Mouse (Mus musculus) cerebral cortex, adult 2 months (tissue): Measurements from ENCODE around the gene Ntrk1.

Experiments
- WGBS: fragments of 180-500 bp; shearing (Covaris S2); methylation state at CpG from one replicate; pipeline ENCODE4 v1.1.7; 2018; 5-methylcytosine and 5-hydroxymethylcytosine counted together

The Ntrk1 gene

GRCm38 (mm10) chr3:87785156-87785555, 9.8 kb downstream of the Ntrk1 start:
- WGBS: 91% methylated on average over 5 of the region's 5 CpGs

DNA sequence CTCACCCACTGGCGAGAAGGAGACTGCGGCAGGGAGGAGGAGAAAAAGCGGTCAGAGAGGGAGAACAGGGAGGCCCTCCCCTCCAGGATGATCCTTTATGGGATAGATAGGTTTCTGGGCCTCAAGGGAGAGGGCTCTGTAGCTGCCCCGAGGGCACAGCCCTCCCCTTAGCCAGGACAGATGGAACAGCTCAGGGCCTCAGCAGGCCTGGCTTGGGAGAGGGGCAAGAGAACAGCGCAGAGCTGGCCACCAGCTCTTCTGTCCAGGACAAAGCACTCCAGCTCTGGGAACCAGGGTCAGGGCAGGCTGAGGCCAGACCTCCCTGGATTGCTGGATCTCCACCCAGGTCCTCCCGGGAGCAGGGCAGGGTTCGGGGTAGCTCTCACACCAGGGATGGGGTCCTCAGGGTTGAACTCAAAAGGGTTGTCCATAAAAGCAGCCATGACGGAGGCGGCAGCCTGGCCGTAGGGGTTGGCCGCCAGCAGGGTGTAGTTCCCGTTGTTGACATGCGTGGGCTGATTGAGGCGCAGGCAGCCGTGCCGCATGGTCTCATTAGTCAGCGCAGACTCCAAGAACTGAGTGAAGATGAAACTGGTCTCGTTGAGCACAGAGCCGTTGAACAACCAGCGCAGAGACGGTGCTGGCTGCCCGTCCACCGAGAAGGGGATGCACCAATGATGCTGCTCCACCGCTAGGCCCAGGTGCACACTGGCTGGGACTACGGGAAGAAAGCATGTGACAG, 11.5 kb downstream of the Ntrk1 start:
- 87% methylated on average over 25 of the region's 25 CpGs for WGBS

DNA sequence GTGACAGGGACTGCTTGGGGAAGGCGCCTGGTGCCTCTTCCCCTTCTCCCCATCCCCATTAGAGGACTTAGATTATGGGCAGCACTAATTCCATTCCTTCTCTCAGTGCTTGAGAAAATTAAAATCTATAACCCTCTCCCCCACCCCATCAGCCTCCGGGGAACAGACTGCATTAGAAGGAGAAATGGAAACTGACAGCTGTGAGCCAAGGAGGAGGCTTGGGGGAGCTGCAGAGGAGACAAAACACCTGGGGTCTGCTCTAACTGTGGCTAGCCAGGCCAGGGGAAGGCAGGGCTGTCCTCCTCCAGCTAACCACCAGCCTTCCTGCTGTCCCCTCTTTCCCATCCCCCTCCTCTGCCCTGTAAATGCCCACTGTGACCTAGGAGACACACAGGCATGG, 15.9 kb downstream of the Ntrk1 start:
- 60% methylated on average over 2 of the region's 2 CpGs for WGBS

- 53% methylated on average over 23 of the region's 23 CpGs for WGBS
Measured at GRCm38 (mm10) chr3:87778283-87778682, 16.7 kb downstream of the Ntrk1 start.

- 72% methylated on average over 6 of the region's 6 CpGs for WGBS
Measured at GRCm38 (mm10) chr3:87771088-87771487, 23.9 kb downstream of the Ntrk1 start.

DNA sequence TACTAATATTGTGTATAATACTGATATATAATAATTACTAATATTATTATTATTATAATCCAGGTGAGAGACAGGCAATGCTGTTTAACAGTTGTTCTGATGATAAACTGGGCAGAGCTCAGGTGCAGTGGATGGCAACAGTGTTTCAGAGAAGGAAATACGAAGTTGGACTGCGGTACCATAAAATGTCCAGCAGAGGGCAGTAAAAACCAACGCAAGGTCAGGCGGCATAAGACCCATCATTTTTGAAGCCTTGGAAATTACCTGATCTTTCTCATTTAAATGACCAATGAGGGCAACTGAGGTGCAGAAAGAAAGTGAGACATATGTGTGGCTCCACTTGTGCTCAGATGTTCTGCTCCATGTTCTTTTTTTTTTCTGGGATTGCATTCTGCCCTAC, 24.7 kb downstream of the Ntrk1 start:
- WGBS: 3% methylated on average over 4 of the region's 4 CpGs

- 86% methylated on average over 8 of the region's 8 CpGs for WGBS
Measured at GRCm38 (mm10) chr3:87769506-87769905, 25.5 kb downstream of the Ntrk1 start.

DNA sequence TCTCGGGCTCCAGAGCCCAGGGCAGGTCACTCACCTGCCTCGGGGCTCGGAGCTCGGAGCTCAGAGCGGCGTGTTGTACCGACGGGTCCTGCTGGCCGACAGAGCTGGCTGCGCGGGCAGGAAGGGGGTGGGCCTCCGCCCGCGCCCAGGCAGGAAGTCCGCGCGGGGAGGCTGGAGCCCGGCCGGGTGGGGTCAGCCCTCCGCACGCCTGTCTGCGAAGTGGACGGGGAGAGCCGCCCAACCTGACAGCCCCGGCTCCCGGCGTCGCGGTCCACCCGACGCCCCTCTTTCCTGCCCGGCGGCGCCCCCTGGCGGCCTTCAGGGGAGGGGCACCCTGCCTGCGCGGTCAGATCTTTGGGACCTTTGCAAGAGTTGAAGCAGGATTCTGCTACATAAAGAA, 26.1 kb downstream of the Ntrk1 start:
- WGBS: 3% methylated on average over 36 of the region's 37 CpGs

DNA sequence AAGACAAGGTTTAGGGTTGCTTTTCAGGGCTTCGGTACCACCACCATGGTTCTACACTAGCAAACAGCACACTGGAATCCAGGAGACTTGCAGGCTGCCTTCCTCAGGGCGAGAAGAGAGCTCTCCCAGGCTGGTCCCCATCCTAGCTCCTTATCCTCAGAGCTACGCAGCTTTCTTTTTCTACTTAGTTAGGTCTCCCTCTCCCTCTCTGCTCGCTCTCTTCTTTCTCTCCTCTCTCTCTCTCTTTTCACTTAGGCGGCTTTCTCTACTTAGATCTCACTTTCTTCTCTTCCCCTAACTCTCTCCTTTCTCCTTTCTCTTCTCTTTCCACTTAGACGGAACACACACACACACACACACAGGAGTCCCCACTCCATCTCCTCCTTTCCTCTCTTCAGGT, 26.5 kb downstream of the Ntrk1 start:
- WGBS: 61% methylated on average over 6 of the region's 6 CpGs

GRCm38 (mm10) chr3:87767764-87768163, 27.2 kb downstream of the Ntrk1 start:
- 83% methylated on average over 8 of the region's 8 CpGs for WGBS

GRCm38 (mm10) chr3:87766284-87766667, 28.7 kb downstream of the Ntrk1 start:
- 81% methylated on average over 3 of the region's 3 CpGs for WGBS

DNA sequence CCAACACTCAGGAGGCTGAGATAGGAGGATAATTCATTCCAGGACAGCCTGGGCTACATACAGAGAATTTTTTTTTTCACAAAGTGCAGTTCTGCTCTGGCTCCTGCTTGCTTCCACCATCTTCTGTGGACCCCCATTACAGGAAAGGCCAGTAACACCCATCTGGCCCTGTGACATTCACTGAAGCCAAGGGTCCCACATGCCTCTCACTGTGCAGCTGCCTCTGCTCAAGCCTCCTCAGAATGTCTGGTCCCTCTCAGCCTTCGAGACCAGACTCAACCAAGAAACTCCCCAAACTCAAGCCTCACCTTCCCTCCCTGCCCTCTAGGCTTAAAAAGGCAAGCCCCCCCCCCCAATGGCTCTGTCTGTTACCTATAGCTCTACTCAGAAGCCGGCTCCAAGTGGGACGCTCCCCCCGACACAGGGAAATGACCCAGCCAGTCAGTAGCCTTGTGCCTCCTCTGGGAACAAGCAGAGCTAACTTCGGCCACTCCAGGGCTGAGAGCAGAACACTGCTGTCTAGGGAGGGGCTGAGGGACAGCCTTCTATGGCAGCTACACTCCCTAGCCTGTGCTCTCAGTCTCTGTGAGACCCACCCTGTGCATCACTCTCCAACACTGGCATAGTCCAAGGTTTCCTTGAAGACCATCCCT, 29.2 kb downstream of the Ntrk1 start:
- WGBS: 74% methylated on average over 5 of the region's 5 CpGs

DNA sequence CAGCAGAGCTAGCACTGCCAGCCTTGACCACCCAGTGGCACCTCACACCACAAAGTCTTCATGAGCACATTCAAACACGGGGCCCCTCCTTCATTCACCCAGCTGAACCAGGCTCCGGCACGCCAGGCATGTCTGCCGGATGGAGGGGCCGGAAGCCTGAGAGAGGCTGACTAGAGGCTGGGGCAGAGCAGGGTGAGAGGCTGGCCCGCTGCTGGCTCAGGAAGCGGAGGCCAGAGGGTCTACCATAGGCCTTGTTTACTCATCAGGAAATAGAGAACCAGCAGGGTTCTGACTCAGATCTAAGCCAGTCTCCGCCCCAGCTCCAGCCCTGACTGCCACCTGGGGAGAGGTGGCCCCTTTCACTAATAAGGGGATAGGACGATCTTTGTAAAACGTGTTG, 29.9 kb downstream of the Ntrk1 start:
- 59% methylated on average over 10 of the region's 10 CpGs for WGBS

- 24% methylated on average over 10 of the region's 10 CpGs for WGBS
Measured at GRCm38 (mm10) chr3:87764506-87764905, 30.5 kb downstream of the Ntrk1 start.

DNA sequence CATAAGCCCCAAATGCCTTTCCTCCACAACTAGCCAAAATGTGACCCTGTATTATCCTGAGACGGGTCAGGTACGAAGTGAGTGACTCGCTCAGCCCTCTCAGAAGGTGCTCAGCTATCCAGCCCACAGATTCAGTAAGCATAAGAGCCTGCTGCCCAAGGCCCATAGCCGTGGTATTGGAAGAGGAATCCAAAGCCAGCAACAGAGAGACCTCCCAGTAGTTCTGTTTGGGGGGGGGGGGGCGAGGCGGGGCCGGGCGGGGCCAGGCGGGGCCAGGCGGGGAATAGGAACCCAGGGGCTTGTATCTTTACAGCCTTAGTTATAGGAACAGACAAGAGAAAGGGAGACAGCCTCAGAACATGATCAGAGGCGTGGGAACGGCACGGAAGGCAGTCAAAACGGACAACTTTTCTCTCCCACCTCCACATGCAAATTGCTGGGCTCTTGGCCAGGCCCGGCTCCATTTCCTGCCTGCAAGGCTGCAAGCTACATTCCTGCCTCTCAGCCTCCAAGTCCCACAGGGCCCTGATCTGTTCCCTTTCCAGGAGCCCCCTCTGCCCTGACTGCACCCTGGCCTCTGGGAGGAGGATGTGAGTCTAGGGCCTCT, 31.2 kb downstream of the Ntrk1 start:
- 20% methylated on average over 15 of the region's 15 CpGs for WGBS

DNA sequence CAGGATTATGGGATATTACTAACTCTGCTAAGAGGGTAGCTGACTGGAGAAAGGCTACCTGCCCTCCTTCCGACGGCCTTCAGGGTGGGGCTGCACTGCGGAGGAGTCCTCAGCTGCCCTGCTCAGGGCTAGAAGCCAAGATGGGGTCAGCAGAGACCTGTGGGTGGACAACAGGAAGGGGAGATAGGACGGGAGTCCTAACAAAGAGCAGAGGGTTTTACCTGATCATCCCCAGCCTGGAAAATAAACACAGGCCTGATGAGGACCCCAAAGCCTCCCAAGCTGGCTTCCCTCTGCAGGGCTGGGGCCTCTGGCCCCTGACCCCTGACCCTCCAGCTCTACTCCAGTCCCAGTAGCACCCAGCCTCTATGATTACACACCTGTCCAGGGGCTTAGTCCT, 31.8 kb downstream of the Ntrk1 start:
- 59% methylated on average over 4 of the region's 4 CpGs for WGBS

- WGBS: 83% methylated on average over 20 of the region's 20 CpGs
Measured at GRCm38 (mm10) chr3:87761408-87762375, 33.3 kb downstream of the Ntrk1 start.

- 87% methylated on average over 3 of the region's 5 CpGs for WGBS
Measured at GRCm38 (mm10) chr3:87758641-87759040, 36.3 kb downstream of the Ntrk1 start.

- WGBS: 67% methylated on average over 20 of the region's 20 CpGs
Measured at GRCm38 (mm10) chr3:87756488-87756887, 38.5 kb downstream of the Ntrk1 start.

DNA sequence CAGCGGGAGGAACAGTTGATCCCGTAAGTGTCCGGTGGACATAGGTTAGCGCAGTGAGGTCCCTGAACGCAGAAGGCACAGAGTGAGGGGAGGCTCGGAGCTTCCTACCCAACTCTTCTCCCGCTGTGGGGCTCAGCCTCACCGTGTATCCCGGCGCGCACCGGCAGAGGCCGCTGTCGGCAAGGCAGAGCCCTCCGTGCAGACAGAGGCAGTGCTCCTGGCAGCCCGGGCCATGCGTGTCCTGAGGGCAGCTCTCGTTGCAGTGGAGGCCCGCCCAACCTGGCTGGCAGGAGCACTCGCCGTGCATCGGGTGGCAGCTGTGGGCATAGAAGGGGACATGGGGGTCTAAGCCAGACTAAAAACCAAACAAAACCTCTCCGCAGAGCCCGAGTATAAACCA, 39.0 kb downstream of the Ntrk1 start:
- WGBS: 5% methylated on average over 24 of the region's 24 CpGs

- WGBS: 87% methylated on average over 13 of the region's 13 CpGs
Measured at GRCm38 (mm10) chr3:87753829-87754228, 41.1 kb downstream of the Ntrk1 start.

DNA sequence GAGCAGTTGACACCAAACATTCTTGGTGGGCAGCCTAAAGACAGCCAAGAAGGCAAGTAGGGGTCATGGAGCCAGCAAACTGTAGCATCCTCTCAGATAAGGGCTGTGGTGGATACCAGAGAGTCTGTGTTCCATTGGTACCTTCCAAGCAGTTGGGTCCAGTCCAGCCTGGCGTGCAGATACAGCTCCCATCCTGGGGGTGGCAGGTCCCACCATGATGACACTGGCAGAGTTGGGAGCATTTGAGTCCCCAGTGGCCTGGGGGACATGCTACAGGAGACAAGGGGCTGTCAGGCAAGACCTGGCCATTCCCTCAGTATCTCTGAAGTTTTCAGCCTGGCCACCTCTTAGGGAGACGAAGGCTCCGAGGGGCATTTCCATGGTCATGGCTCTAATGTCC, 42.4 kb downstream of the Ntrk1 start:
- 92% methylated on average over 3 of the region's 3 CpGs for WGBS
